Mouse (Mus musculus) T-cell, adult 2 months (primary cell): ENCODE measurements at regions not wholly inside any gene's neighbourhood (a gene's known extent, or its start where the extent isn't known, plus 50 kb on each side); places are given as distances from the start of the nearest gene placed in this dataset.
"Not testable (repeated sequence)": the region's sequence is repeated elsewhere in the genome, so short reads cannot be mapped to it uniquely, and the experiment has no call there.

Experiments
- DNase-seq: peaks from one replicate; pipeline ENCODE4 v3.0.0; 2022; ENCODE audit warnings: low spot score

GRCm38 (mm10) chr6:84315175-84315912 is 278.4 kb downstream of the Cyp26b1 start:
- no peak for DNase-seq

GRCm38 (mm10) chr6:84313797-84314196 is 279.9 kb downstream of the Cyp26b1 start:
- DNase-seq = no peak

- no peak for DNase-seq
Observed at GRCm38 (mm10) chr6:84310635-84311241, 283.0 kb downstream of the Cyp26b1 start.

GRCm38 (mm10) chr6:84307556-84307955 is 286.2 kb downstream of the Cyp26b1 start:
- DNase-seq = no peak

- no peak for DNase-seq
Observed at GRCm38 (mm10) chr6:84306585-84306984, 287.1 kb downstream of the Cyp26b1 start.

GRCm38 (mm10) chr6:84305093-84305492 is 288.6 kb downstream of the Cyp26b1 start:
- no peak for DNase-seq

GRCm38 (mm10) chr6:84302916-84303315 is 290.8 kb downstream of the Cyp26b1 start:
- not testable (repeated sequence) for DNase-seq

GRCm38 (mm10) chr6:84299936-84300335 is 291.5 kb downstream of the Dysf start:
- no peak for DNase-seq

- no peak for DNase-seq
Observed at GRCm38 (mm10) chr6:84299146-84299545, 290.8 kb downstream of the Dysf start.

- not testable (repeated sequence) for DNase-seq
Observed at GRCm38 (mm10) chr6:84273907-84274306, 265.5 kb downstream of the Dysf start.

- no peak for DNase-seq
Observed at GRCm38 (mm10) chr6:84272520-84273311, 264.3 kb downstream of the Dysf start.

GRCm38 (mm10) chr6:84271966-84272365 is 263.6 kb downstream of the Dysf start:
- no peak for DNase-seq

- no peak for DNase-seq
Observed at GRCm38 (mm10) chr6:84271441-84271840, 263.1 kb downstream of the Dysf start.

- no peak for DNase-seq
Observed at GRCm38 (mm10) chr6:84270518-84271165, 262.3 kb downstream of the Dysf start.

GRCm38 (mm10) chr6:84269478-84269877 is 261.1 kb downstream of the Dysf start:
- no peak for DNase-seq

GRCm38 (mm10) chr6:84269023-84269422 is 260.6 kb downstream of the Dysf start:
- DNase-seq = no peak

- DNase-seq = no peak
Observed at GRCm38 (mm10) chr6:84268111-84268510, 259.7 kb downstream of the Dysf start.

GRCm38 (mm10) chr6:84267526-84267925 is 259.1 kb downstream of the Dysf start:
- DNase-seq = no peak

GRCm38 (mm10) chr6:84266736-84267135 is 258.3 kb downstream of the Dysf start:
- DNase-seq = no peak

GRCm38 (mm10) chr6:84264681-84265080 is 256.3 kb downstream of the Dysf start:
- DNase-seq = no peak

GRCm38 (mm10) chr6:84263686-84264085 is 255.3 kb downstream of the Dysf start:
- DNase-seq = no peak

GRCm38 (mm10) chr6:84262766-84263165 is 254.4 kb downstream of the Dysf start:
- no peak for DNase-seq
